Mouse (Mus musculus): Measurements from ENCODE around the gene Tmem115. TPM values are rescaled to one million over a fixed set of nuclear protein-coding genes. Genes with fewer than 3 reads are reported as not detected.
"Not testable (repeated sequence)": the region's sequence is repeated elsewhere in the genome, so short reads cannot be mapped to it uniquely, and the experiment has no call there.

Tmem115 gene
- total and polyA plus RNA-seq, 2 experiments = 10.9 to 47.3 TPM

- DNase-seq (ENCODE audit: extremely low read depth, low read depth, low spot score) = peak; percentile 59
- H3K4me3 ChIP-seq (ENCODE audit: insufficient read depth, low read depth, low read length) = peak overlapping the region; percentile 83
- peaks cover 24% of the 10 kb centered on the region; the same call in 1 of the 2 replicates for H3K79me2 ChIP-seq (ENCODE audit: control insufficient read depth, insufficient read depth, low read length)
- H3K4me1 ChIP-seq (ENCODE audit: control insufficient read depth, insufficient read depth, low read length) = peaks cover 35% of the 10 kb centered on the region
- peak overlapping the region; percentile 94 for H3K27ac ChIP-seq (replicated peaks; ENCODE audit: insufficient read depth, low read depth, low read length)
- 68% methylated on average over 22 of the region's 22 CpGs for WGBS
- H3K36me3 ChIP-seq (ENCODE audit: control insufficient read depth, insufficient read depth, low read length) = peaks cover 7% of the 10 kb centered on the region
- TF ChIP-seq POLR2A (IDR thresholded peaks at IDR 0.05; ENCODE audit: extremely low read depth, insufficient read depth, low read length) (no peak), CTCF (IDR thresholded peaks at IDR 0.05; ENCODE audit: low read depth, low read length) (no peak)
- no peaks in the 10 kb centered on the region for H3K27me3 ChIP-seq (ENCODE audit: control insufficient read depth, insufficient read depth, low read length)
- H3K9ac ChIP-seq (ENCODE audit: low read depth, low read length) = peak overlapping the region; percentile 82
Observed at GRCm38 (mm10) chr9:107571534-107572326, 38.0 kb downstream of the Tmem115 start.

DNA sequence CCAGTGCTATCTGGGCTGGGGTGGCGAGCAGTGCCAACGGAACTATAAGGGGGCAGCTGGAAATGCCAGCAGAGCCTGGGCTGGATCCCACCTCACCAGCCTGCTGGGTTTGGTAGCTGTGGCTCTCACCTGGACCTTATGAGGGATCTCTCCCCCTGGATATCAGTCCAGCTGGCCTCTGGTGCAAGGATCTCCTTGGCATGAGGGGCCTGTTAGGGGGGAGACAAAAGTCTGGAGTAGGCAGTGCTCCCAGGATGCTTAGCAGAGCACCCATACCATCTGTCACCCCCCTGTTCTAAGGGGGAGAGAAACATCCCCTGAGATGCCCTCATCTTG lies 38.5 kb downstream of the Tmem115 start:
- TF ChIP-seq POLR2A (IDR thresholded peaks at IDR 0.05; ENCODE audit: extremely low read depth, insufficient read depth, low read length) = no peak
- TF ChIP-seq CTCF (IDR thresholded peaks at IDR 0.05; ENCODE audit: low read depth, low read length) = no peak
- Histone ChIP-seq H3K27me3 (ENCODE audit: control insufficient read depth, insufficient read depth, low read length) (no peaks in the 10 kb centered on the region), H3K27ac (replicated peaks; ENCODE audit: insufficient read depth, low read depth, low read length) (0 out of 2 replicates have a peak overlapping the region, but pooled peaks have one; percentile 7), H3K36me3 (ENCODE audit: control insufficient read depth, insufficient read depth, low read length) (peaks cover 7% of the 10 kb centered on the region), H3K4me1 (ENCODE audit: control insufficient read depth, insufficient read depth, low read length) (peaks cover 33% of the 10 kb centered on the region), H3K79me2 (ENCODE audit: control insufficient read depth, insufficient read depth, low read length) (peaks cover 27% of the 10 kb centered on the region; the same call in 1 of the 2 replicates), H3K4me3 (ENCODE audit: insufficient read depth, low read depth, low read length) (no peak overlapping the region), H3K9ac (ENCODE audit: low read depth, low read length) (no peak overlapping the region)
- no peak for DNase-seq (ENCODE audit: extremely low read depth, low read depth, low spot score)
- 98% methylated on average over 2 of the region's 2 CpGs for WGBS

DNA sequence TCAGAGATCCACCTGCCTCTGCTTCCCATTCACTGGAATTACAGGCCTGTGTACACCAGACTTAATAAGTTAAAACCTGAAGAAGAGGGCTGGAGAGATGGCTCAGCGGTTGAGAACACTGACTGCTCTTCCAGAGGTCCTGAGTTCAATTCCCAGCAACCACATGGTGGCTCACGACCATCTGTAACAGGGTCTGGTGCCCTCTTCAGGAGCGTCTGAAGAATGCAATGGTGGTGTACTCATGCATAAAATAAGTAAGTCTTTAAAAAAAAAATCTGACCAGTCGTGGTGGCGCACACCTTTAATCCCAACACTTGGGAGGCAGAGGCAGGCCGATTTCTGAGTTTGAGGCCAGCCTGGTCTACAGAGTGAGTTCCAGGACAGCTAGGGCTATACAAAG lies 40.0 kb downstream of the Tmem115 start:
- H3K36me3 ChIP-seq (ENCODE audit: control insufficient read depth, insufficient read depth, low read length); DNase-seq (ENCODE audit: extremely low read depth, low read depth, low spot score); H3K9ac ChIP-seq (ENCODE audit: low read depth, low read length); H3K27me3 ChIP-seq (ENCODE audit: control insufficient read depth, insufficient read depth, low read length); H3K4me3 ChIP-seq (ENCODE audit: insufficient read depth, low read depth, low read length); H3K27ac ChIP-seq (replicated peaks; ENCODE audit: insufficient read depth, low read depth, low read length): not testable (repeated sequence)
- H3K4me1 ChIP-seq (ENCODE audit: control insufficient read depth, insufficient read depth, low read length) = peaks cover 32% of the 10 kb centered on the region
- WGBS = 91% methylated on average over 6 of the region's 6 CpGs
- peaks cover 38% of the 10 kb centered on the region; the same call in 1 of the 2 replicates for H3K79me2 ChIP-seq (ENCODE audit: control insufficient read depth, insufficient read depth, low read length)

DNA sequence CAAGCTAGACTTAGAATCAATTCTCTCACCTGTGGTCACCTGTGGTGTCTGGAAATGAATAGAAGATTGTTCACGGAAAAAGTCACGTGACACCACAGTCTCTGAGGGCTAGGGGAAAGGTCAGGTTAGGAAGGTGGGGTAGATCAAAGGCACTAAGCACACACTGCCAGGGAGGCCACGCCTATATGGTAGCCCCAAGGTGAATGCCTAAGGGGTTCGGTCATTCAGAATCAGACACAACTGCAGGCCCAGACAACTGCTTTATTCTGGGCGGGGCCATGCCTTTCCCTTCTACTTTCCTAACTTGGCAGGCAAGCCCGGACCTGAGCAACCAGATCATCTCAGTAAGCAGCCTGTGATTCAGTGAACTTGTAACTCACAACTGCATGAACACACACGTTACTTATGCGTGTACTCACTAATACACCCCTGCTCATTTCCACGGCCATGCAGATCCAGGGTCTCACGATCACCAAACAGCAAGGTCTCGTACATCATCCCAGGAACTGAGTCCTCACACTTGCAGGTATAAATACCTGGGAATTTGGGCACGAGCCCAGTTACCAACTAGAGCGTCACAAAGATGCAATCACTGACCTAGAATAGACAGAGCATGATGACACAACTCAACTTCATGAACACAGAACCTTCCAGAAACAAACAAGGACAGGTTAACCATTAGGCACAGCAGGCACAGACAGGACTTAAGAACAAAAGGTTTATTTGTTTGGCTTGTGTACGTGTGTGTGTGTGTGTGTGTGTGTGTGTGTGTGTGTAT lies 42.0 kb downstream of the Tmem115 start:
- Histone ChIP-seq H3K27me3 (ENCODE audit: control insufficient read depth, insufficient read depth, low read length) (no peaks in the 10 kb centered on the region), H3K4me3 (ENCODE audit: insufficient read depth, low read depth, low read length) (no peak overlapping the region), H3K79me2 (ENCODE audit: control insufficient read depth, insufficient read depth, low read length) (peaks cover 22% of the 10 kb centered on the region; the same call in 1 of the 2 replicates), H3K36me3 (ENCODE audit: control insufficient read depth, insufficient read depth, low read length) (peaks cover 9% of the 10 kb centered on the region), H3K9ac (ENCODE audit: low read depth, low read length) (peak overlapping the region; percentile 16; the same call in 1 of the 2 replicates), H3K27ac (replicated peaks; ENCODE audit: insufficient read depth, low read depth, low read length) (peak overlapping the region; percentile 96), H3K4me1 (ENCODE audit: control insufficient read depth, insufficient read depth, low read length) (peaks cover 33% of the 10 kb centered on the region)
- 23% methylated on average over 14 of the region's 14 CpGs for WGBS
- no peak for TF ChIP-seq CTCF (IDR thresholded peaks at IDR 0.05; ENCODE audit: low read depth, low read length)
- TF ChIP-seq POLR2A (IDR thresholded peaks at IDR 0.05; ENCODE audit: extremely low read depth, insufficient read depth, low read length) = no peak
- peak; percentile 94 for DNase-seq (ENCODE audit: extremely low read depth, low read depth, low spot score)

DNA sequence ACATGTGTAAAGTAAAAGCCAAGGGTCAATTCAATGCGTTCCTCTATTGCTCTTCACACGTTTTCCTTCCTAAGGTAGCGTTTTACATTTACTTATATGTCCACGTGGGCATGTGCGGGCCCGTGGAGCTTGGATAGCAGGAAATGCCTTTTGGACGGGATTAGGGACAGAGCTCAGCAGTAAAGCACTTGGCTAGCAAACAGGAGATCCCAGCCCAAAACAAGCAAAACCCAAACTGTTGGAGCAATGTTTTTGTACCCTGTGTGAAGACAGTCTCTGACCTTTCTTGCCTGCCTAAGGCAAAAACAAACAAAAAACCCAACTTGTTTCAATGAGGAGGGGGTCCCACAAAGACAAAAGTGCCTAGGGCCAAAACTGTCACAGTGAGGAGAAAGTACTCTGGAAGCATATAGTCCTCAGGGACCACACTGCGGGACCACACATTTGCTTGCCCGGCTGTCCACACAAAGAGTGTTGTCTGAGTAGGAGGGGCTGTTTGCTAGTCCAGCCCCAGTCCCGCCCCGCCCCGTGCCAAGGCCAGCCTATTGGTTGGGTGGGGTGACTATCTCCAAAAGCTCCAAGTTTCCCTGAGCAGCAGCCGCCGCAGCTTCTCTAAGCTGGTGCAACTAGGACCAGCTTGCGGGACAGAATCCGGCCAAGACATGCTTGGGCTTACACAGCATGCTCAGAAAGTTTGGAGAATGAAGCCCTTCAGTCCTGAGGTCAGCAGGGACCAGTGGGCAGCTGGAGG lies 42.8 kb downstream of the Tmem115 start, which contains the start of gene Hyal1:
Hyal1 (plus strand) TSS at position 571 of the 751 bp plus-strand sequence.
- Histone ChIP-seq H3K27me3 (ENCODE audit: control insufficient read depth, insufficient read depth, low read length) (no peaks in the 10 kb centered on the region), H3K27ac (replicated peaks; ENCODE audit: insufficient read depth, low read depth, low read length) (peak within 1 kb of the TSS; percentile 97), H3K36me3 (ENCODE audit: control insufficient read depth, insufficient read depth, low read length) (peaks cover 9% of the 10 kb centered on the region), H3K4me3 (ENCODE audit: insufficient read depth, low read depth, low read length) (peak within 1 kb of the TSS; percentile 91), H3K79me2 (ENCODE audit: control insufficient read depth, insufficient read depth, low read length) (peaks cover 19% of the 10 kb centered on the region; the same call in 1 of the 2 replicates), H3K4me1 (ENCODE audit: control insufficient read depth, insufficient read depth, low read length) (peaks cover 25% of the 10 kb centered on the region), H3K9ac (ENCODE audit: low read depth, low read length) (peak within 1 kb of the TSS; percentile 91)
- peak; percentile 97 for DNase-seq (ENCODE audit: extremely low read depth, low read depth, low spot score)
- 6% methylated on average over 16 of the region's 16 CpGs for WGBS
- TF ChIP-seq POLR2A (IDR thresholded peaks at IDR 0.05; ENCODE audit: extremely low read depth, insufficient read depth, low read length) (peak; percentile 94), CTCF (IDR thresholded peaks at IDR 0.05; ENCODE audit: low read depth, low read length) (no peak)

Data from liver, adult 2 months (tissue).